Mouse (Mus musculus) ovary, postnatal 14 days (tissue): ENCODE measurements around the gene Pi4k2b.
A peak's percentile ranks its signal among the peaks of the same experiment; 100 is the strongest.
"Not testable (repeated sequence)": the region's sequence is repeated elsewhere in the genome, so short reads cannot be mapped to it uniquely, and the experiment has no call there.

Experiments used
- DNase-seq: peaks from one replicate; pipeline ENCODE4 v3.0.0; 2022; ENCODE audit warnings: low spot score

Pi4k2b gene

GRCm38 (mm10) chr5:52741391-52742111 lies at the start of gene Pi4k2b:
Gene Pi4k2b (plus strand): TSS chr5:52741574.
- peak; percentile 75 for DNase-seq

DNA sequence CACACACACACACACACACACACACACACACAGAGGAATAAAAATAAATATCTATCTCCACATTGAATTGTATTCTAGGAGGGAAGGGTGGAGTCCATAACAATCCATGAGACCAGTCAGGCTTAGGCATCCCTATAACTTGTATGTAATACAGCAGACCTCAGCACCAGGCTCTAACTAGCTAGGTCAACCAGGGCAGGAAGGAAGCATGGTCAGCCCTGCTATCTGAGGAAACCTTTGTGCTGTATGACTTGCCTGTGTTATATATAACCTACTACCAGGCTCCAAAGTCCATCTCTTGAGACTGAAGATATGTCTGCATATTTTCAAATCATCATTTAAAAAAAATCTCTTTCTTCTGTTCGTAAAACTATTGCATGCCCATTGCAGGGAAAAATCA lies 44.1 kb upstream of the Pi4k2b start:
- DNase-seq, result no peak

GRCm38 (mm10) chr5:52697882-52698440 lies 43.4 kb upstream of the Pi4k2b start:
- not testable (repeated sequence) for DNase-seq

- DNase-seq, result no peak
These were observed 36.8 kb upstream of the Pi4k2b start for GRCm38 (mm10) chr5:52704562-52704961.

DNA sequence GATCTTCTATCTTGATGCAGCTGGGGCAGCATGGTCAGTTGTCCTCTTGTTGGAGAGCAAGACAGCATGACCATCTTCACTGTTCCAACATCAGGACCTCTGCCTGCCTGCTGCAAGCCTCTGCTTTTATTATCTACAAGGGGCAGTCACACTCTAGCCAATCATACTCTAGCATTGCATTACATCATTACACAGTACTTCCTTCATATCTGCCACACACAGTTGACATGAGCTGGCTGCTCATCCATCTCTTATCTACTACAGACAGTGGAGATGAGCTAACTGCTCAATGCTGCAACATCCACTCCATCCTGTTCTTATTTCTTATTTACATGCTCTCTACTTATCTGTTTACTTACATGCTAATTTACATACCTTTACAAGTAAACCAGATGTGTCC lies 28.7 kb upstream of the Pi4k2b start:
- no peak for DNase-seq

GRCm38 (mm10) chr5:52716742-52717448 lies 24.5 kb upstream of the Pi4k2b start:
- no peak for DNase-seq

- peak; percentile 3 for DNase-seq
These were observed 20.4 kb upstream of the Pi4k2b start for GRCm38 (mm10) chr5:52721003-52721402.

- no peak for DNase-seq
These were observed 13.6 kb upstream of the Pi4k2b start for GRCm38 (mm10) chr5:52727747-52728146.

GRCm38 (mm10) chr5:52732811-52733210 lies 8.6 kb upstream of the Pi4k2b start:
- no peak for DNase-seq

GRCm38 (mm10) chr5:52736046-52736445 lies 5.3 kb upstream of the Pi4k2b start:
- no peak for DNase-seq

DNA sequence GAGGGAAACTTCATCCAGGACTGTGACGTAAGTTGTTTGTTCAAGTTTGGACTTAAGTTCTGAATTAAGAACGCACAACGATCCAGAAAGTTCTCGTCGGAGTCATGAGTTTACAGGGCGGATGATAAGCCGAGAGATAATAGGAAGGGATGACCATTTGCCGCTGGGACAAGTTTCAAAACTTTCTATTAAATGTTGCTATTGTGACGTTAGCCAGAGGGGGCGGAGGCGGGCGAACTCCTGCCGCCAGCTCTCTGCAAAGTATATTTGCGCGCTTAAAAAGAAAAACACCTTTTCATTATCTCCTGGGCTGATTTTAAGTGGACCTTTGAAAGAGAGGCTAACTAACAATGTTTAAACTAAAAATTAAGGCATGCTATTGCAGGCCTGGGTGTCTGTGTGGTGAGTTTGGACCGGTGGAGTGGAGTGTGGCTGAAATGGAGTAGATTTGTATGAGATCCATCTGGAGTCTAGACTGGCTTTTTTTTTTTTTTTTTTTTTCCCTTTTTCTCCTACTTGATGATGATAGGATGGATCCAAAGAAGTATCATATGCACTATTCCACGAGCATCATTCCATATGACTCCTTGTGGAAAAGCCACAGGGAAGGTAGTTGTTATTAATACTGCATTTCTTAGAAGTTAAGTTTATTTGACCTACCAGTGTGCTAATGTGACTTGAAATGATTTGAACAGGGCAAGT lies 889 bp downstream of the Pi4k2b start:
- peak; percentile 34 for DNase-seq

DNA sequence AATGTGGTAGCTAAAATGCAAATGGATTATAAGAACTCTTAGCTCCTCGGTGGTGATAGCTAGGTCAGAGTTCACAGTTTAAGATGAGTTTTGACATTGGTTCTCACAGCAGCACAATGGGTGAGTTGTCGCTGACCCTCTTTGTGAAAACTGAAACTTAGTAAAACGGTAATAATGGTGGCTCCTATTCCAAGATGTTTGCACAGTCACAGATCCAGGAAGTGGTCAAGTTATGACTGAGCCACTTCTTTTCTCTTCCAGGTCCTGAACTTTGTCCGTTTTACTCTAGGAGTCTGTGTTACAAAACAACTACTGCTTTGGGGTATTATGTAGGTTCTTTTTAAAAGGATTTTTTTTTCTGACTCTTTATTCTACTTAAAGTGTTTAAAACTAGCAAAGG lies 1.9 kb downstream of the Pi4k2b start:
- no peak for DNase-seq

GRCm38 (mm10) chr5:52746920-52747319 lies 5.5 kb downstream of the Pi4k2b start:
- no peak for DNase-seq

GRCm38 (mm10) chr5:52748732-52749131 lies 7.4 kb downstream of the Pi4k2b start:
- DNase-seq, result no peak

GRCm38 (mm10) chr5:52753146-52753545 lies 11.8 kb downstream of the Pi4k2b start:
- DNase-seq, result no peak

DNA sequence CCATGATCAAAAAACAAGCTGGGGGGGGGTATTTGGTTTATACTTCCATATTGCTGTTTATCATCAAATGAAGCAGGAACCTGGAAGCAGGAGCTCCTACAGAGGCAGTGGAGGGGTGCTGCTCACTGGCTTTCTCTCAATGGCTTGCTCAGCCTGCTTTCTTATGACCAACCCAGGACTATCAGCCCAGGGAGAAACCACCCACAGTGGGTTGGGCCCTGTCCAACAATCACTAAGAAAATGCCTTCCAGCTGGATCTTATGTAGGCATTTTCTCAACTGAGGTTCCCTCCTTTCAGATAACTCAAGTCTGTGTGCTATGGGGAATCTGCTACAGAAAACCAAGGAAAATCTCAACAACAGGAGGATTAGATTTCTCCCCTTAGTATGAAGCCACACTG lies 12.8 kb downstream of the Pi4k2b start:
- DNase-seq, result no peak

- DNase-seq, result no peak
These were observed 14.0 kb downstream of the Pi4k2b start for GRCm38 (mm10) chr5:52755337-52755736.

GRCm38 (mm10) chr5:52755989-52756388 lies 14.6 kb downstream of the Pi4k2b start:
- no peak for DNase-seq

DNA sequence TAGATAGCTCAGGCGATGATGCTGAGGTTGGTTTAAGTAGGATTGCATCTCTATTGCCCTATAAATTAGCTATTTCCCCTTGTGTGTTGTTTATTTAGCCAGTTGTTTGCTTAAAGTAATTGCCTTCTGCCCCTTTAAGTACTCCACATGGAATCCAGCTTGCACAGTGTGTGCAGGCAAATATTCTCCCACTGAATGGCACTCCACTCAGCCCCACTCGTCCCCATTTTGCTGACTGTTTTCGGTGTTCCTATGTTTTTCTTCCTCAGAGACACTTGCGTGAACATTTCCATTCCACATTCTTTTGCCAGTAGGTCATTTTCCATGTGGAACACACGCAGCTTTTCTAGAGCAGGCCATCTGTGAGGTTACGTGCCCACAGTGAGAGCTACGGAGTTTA lies 21.2 kb downstream of the Pi4k2b start:
- no peak for DNase-seq

GRCm38 (mm10) chr5:52774267-52774666 lies 32.9 kb downstream of the Pi4k2b start:
- no peak for DNase-seq

DNA sequence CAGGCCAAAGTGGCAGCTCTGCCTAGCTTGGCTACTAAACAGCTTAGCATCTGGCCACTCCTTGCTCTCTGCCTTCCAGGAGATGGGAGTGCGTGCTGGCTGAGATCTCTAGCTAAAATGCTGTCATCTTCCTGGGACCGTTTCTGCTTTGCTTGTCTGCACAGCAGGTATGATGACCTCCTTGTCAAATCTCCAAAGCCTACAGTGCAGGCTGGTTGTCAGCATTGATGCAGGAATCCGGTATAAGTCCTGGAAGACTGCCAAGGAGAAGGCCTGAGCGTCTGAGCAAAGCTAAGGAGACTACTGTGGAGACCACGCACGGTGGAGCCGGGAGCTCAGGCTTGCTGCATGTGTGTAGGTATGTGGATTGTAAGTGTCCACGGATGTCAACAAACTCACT lies 33.9 kb downstream of the Pi4k2b start, which contains the start of gene Zcchc4:
Gene Zcchc4, plus strand, starts transcription at position 173 of the 400 bp plus-strand sequence.
- no peak for DNase-seq
